Mouse (Mus musculus) MEL (cell line): ENCODE measurements around the gene Xlr4c. TPM values are rescaled to one million over a fixed set of nuclear protein-coding genes. Genes with fewer than 3 reads are reported as not detected.
"Not testable (repeated sequence)": the region's sequence is repeated elsewhere in the genome, so short reads cannot be mapped to it uniquely, and the experiment has no call there.

Experiments
- DNase-seq: peaks from one replicate; pipeline ENCODE4 v3.0.0; 2011; ENCODE audit warnings: low read depth, low spot score
- H3K27ac ChIP-seq: 2 replicates; pipeline ENCODE4 v1.5.1; 2012; ENCODE audit warnings: low read depth, mild to moderate bottlenecking, control low read depth, low read length, moderate library complexity; ENCODE audit not compliant: control insufficient read depth
- H3K27me3 ChIP-seq, 2 experiments: fragments of 150-350 bp in 1 of 2; sonication (generic) in 1 of 2; 2 replicates each; pipeline ENCODE4 v1.6.1; 2012; ENCODE audit warnings: low read length in 2 of 2, mild to moderate bottlenecking in 2 of 2, improper control_type of control experiment in 1 of 2, moderate library complexity in 1 of 2; ENCODE audit not compliant: insufficient read depth in 2 of 2, control insufficient read depth in 1 of 2
- H3K36me3 ChIP-seq, 2 experiments: 2 replicates each; pipeline ENCODE4 v1.6.1; 2012 to 2014; ENCODE audit warnings: low read length in 2 of 2, improper control_type of control experiment in 1 of 2, inconsistent platforms in 1 of 2, mild to moderate bottlenecking in 1 of 2; ENCODE audit not compliant: insufficient read depth in 2 of 2, control insufficient read depth in 1 of 2
- H3K4me1 ChIP-seq, 2 experiments: fragments of 150-350 bp in 1 of 2; sonication (generic) in 1 of 2; 2 replicates each; pipeline ENCODE4 v1.6.1; 2012; ENCODE audit warnings: low read length in 2 of 2, improper control_type of control experiment in 1 of 2, mild to moderate bottlenecking in 1 of 2; ENCODE audit not compliant: insufficient read depth in 2 of 2, control insufficient read depth in 1 of 2
- H3K4me3 ChIP-seq, 2 experiments: fragments of 150-350 bp in 1 of 2; sonication (generic) in 1 of 2; 2 replicates each; pipeline ENCODE4 v1.5.1; 2012; ENCODE audit warnings: low read depth in 2 of 2, low read length in 2 of 2, mild to moderate bottlenecking in 2 of 2, moderate library complexity in 2 of 2, control low read depth in 1 of 2, improper control_type of control experiment in 1 of 2; ENCODE audit not compliant: control insufficient read depth in 1 of 2, insufficient read depth in 1 of 2
- H3K79me2 ChIP-seq: 2 replicates; pipeline ENCODE4 v1.6.1; 2012; ENCODE audit warnings: mild to moderate bottlenecking, low read length, moderate library complexity; ENCODE audit not compliant: control insufficient read depth, poor library complexity, insufficient read depth
- H3K9ac ChIP-seq: 2 replicates; pipeline ENCODE4 v1.6.1; 2012; ENCODE audit warnings: low read depth, mild to moderate bottlenecking, control low read depth, low read length, moderate library complexity; ENCODE audit not compliant: control insufficient read depth, poor library complexity, severe bottlenecking
- H3K9me3 ChIP-seq: fragments of 150-350 bp; sonication (generic); replicated peaks from 2 replicates; pipeline ENCODE4 v1.6.1; 2012; ENCODE audit warnings: mild to moderate bottlenecking, low read length, improper control_type of control experiment, moderate library complexity; ENCODE audit not compliant: insufficient read depth
- BHLHE40 ChIP-seq: IDR thresholded peaks from 2 replicates; pipeline ENCODE4 v1.6.1; 2012; ENCODE audit warnings: low read depth, mild to moderate bottlenecking, inconsistent platforms, low read length, improper control_type of control experiment, borderline replicate concordance
- E2F4 ChIP-seq: IDR thresholded peaks from 2 replicates; pipeline ENCODE4 v1.6.1; 2011; ENCODE audit warnings: low read depth, low read length, improper control_type of control experiment, borderline replicate concordance
- ETS1 ChIP-seq: IDR thresholded peaks from 2 replicates; pipeline ENCODE4 v1.6.1; 2012; ENCODE audit warnings: low read depth, mild to moderate bottlenecking, inconsistent platforms, low read length, improper control_type of control experiment, moderate library complexity
- GABPA ChIP-seq: IDR thresholded peaks from 2 replicates; pipeline ENCODE4 v1.6.1; 2012; ENCODE audit warnings: low read depth, mild to moderate bottlenecking, inconsistent platforms, low read length, improper control_type of control experiment, moderate library complexity
- HCFC1 ChIP-seq: IDR thresholded peaks from 2 replicates; pipeline ENCODE4 v1.6.1; 2012; ENCODE audit warnings: low read depth, mild to moderate bottlenecking, inconsistent platforms, low read length, improper control_type of control experiment, moderate library complexity
- KAT2A ChIP-seq: conservative IDR thresholded peaks from 2 replicates; pipeline ENCODE4 v1.6.1; 2012; ENCODE audit warnings: low read depth, low read length, improper control_type of control experiment, inconsistent platforms
- MAFK ChIP-seq: IDR thresholded peaks from 2 replicates; pipeline ENCODE4 v1.6.1; 2011; ENCODE audit warnings: low read depth, mild to moderate bottlenecking, low read length, improper control_type of control experiment, borderline replicate concordance
- MAZ ChIP-seq: IDR thresholded peaks from 2 replicates; pipeline ENCODE4 v1.6.1; 2012; ENCODE audit warnings: low read depth, mild to moderate bottlenecking, inconsistent platforms, low read length, improper control_type of control experiment
- NELFE ChIP-seq: IDR thresholded peaks from 2 replicates; pipeline ENCODE4 v1.6.1; 2011; ENCODE audit warnings: low read depth, low read length, improper control_type of control experiment
- NRF1 ChIP-seq: IDR thresholded peaks from 2 replicates; pipeline ENCODE4 v1.6.1; 2014; ENCODE audit warnings: low read depth, mild to moderate bottlenecking, inconsistent platforms, low read length, improper control_type of control experiment, moderate library complexity; ENCODE audit not compliant: poor library complexity, insufficient read depth, severe bottlenecking
- POLR2A ChIP-seq, 2 experiments: IDR thresholded peaks; 2 replicates each; pipeline ENCODE4 v1.6.1; 2011 to 2012; ENCODE audit warnings: low read length in 2 of 2, mild to moderate bottlenecking in 2 of 2, control low read depth in 1 of 2, improper control_type of control experiment in 1 of 2, low read depth in 1 of 2, moderate library complexity in 1 of 2; ENCODE audit not compliant: control insufficient read depth in 1 of 2, insufficient read depth in 1 of 2, poor library complexity in 1 of 2
- RCOR1 ChIP-seq: IDR thresholded peaks from 2 replicates; pipeline ENCODE4 v1.6.1; 2012; ENCODE audit warnings: low read depth, mild to moderate bottlenecking, inconsistent platforms, low read length, improper control_type of control experiment
- UBTF ChIP-seq: IDR thresholded peaks from 2 replicates; pipeline ENCODE4 v1.6.1; 2012; ENCODE audit warnings: low read depth, mild to moderate bottlenecking, inconsistent platforms, low read length, improper control_type of control experiment, moderate library complexity, borderline replicate concordance; ENCODE audit not compliant: insufficient read depth
- USF2 ChIP-seq, 2 experiments: IDR thresholded peaks; 2 replicates each; pipeline ENCODE4 v1.6.1; 2011 to 2012; ENCODE audit warnings: improper control_type of control experiment in 2 of 2, low read length in 2 of 2, borderline replicate concordance in 1 of 2, inconsistent platforms in 1 of 2, low read depth in 1 of 2, mild to moderate bottlenecking in 1 of 2; ENCODE audit not compliant: insufficient read depth in 1 of 2
- ZC3H11A ChIP-seq: IDR thresholded peaks from 2 replicates; pipeline ENCODE4 v1.6.1; 2012; ENCODE audit warnings: low read depth, mild to moderate bottlenecking, inconsistent platforms, low read length, improper control_type of control experiment
- ZKSCAN1 ChIP-seq: IDR thresholded peaks from 2 replicates; pipeline ENCODE4 v1.6.1; 2012; ENCODE audit warnings: low read depth, mild to moderate bottlenecking, inconsistent platforms, low read length, improper control_type of control experiment, moderate library complexity
- ZMIZ1 ChIP-seq: IDR thresholded peaks from 2 replicates; pipeline ENCODE4 v1.6.1; 2012; ENCODE audit warnings: low read depth, mild to moderate bottlenecking, inconsistent platforms, low read length, improper control_type of control experiment, moderate library complexity
- polyA plus RNA-seq, 2 experiments: library from polyadenylated mRNA; stranded (reverse) in 1 of 2; unstranded in 1 of 2; fragments of >175 nt in 1 of 2; fragments of >200 nt in 1 of 2; gene quantifications; 2 replicates each; pipeline versions ENCODE4 v1.2.1 to v1.2.4; 2012; ENCODE audit warnings: low replicate concordance in 2 of 2, low read depth in 1 of 2; ENCODE audit not compliant: insufficient read length in 2 of 2, insufficient read depth in 1 of 2, missing spikeins in 1 of 2
- total RNA-seq: library from RNA; depleted of rRNA; stranded (reverse); fragments of 300-350 nt; gene quantifications from 2 replicates; pipeline ENCODE4 v1.2.3, GENCODE M21; 2012; rRNA removed

Gene Xlr4c
- total RNA-seq (12.8 and 18.6 TPM in 2 replicates), polyA plus RNA-seq (10 to 100 TPM in 1 of 2 experiments, not detected in 1; 37.4 TPM)

- H3K79me2 ChIP-seq, H3K4me1 ChIP-seq, H3K27ac ChIP-seq, H3K27me3 ChIP-seq, H3K9me3 ChIP-seq, H3K36me3 ChIP-seq, DNase-seq: not testable (repeated sequence)
- Histone ChIP-seq H3K4me3 (peak within 1 kb of the TSS; percentile 36 to 43; a peak in 3 of 4 replicates), H3K9ac (peak within 1 kb of the TSS; percentile 9; the same call in 1 of the 2 replicates)
- TF ChIP-seq POLR2A (IDR thresholded peaks at IDR 0.05; ENCODE audit: control insufficient read depth in 1 of 2, insufficient read depth in 1 of 2, low read depth in 1 of 2, low read length in 2 of 2, poor library complexity in 1 of 2) (peak in 1 of 2 experiments; percentile 22; a peak in 1 of 4 replicates), NRF1 (peak; percentile 39; the same call in 1 of the 2 replicates)
Observed at GRCm38 (mm10) chrX:73242821-73243325, at the start of gene Xlr4c. TSS of gene Xlr4c (minus strand) at chrX:73243130.

- not testable (repeated sequence) for H3K9me3 ChIP-seq
Observed at GRCm38 (mm10) chrX:73265270-73265669, 22.3 kb upstream of the Xlr4c start, which contains the start of gene Xlr3c. TSS of gene Xlr3c (minus strand) at chrX:73265390.

GRCm38 (mm10) chrX:73262428-73262827 is 19.5 kb upstream of the Xlr4c start:
- H3K4me3 ChIP-seq, H3K27ac ChIP-seq, H3K36me3 ChIP-seq, DNase-seq, H3K9me3 ChIP-seq, H3K4me1 ChIP-seq, H3K27me3 ChIP-seq, H3K79me2 ChIP-seq, H3K9ac ChIP-seq: not testable (repeated sequence)

More at GRCm38 (mm10) chrX:73265270-73265669, 22.3 kb upstream of the Xlr4c start, which contains the start of gene Xlr3c:
- H3K79me2 ChIP-seq, H3K4me1 ChIP-seq, H3K27me3 ChIP-seq, H3K27ac ChIP-seq, H3K36me3 ChIP-seq: not testable (repeated sequence)
- Histone ChIP-seq H3K9ac (peak within 1 kb of the TSS; percentile 64), H3K4me3 (peak within 1 kb of the TSS; percentile 62 to 74)
- TF ChIP-seq NRF1 (peak; percentile 79), POLR2A (IDR thresholded peaks at IDR 0.05; ENCODE audit: control insufficient read depth in 1 of 2, insufficient read depth in 1 of 2, low read depth in 1 of 2, low read length in 2 of 2, poor library complexity in 1 of 2) (peak in 1 of 2 experiments; percentile 60; a peak in 2 of 4 replicates), NELFE (peak; percentile 38; the same call in 1 of the 2 replicates), HCFC1 (peak; percentile 68; the same call in 1 of the 2 replicates)
- TF ChIP-seq, all 39 proteins: peak for 4; not testable (repeated sequence) for 35
- peak; percentile 89 for DNase-seq

- H3K9me3 ChIP-seq, result no peaks in the 10 kb centered on the region
- peaks cover 0 to 11% of the 10 kb centered on the region in 2 experiments; a peak in 2 of 4 replicates for H3K36me3 ChIP-seq
- H3K27me3 ChIP-seq, result no peaks in the 10 kb centered on the region
- H3K9ac ChIP-seq, result peak overlapping the region; percentile 76
- no peak for DNase-seq
- no peak overlapping the region for H3K27ac ChIP-seq
- peaks cover 3% of the 10 kb centered on the region in 2 experiments; a peak in 2 of 4 replicates for H3K4me1 ChIP-seq
- H3K4me3 ChIP-seq, result peak overlapping the region; percentile 59 to 75
- H3K79me2 ChIP-seq, result peaks cover 2% of the 10 kb centered on the region; the same call in 1 of the 2 replicates
- TF ChIP-seq RCOR1 (no peak), BHLHE40 (no peak), MAFK (no peak), ZKSCAN1 (no peak), KAT2A (no peak), NRF1 (no peak), ZMIZ1 (no peak), ETS1 (peak; percentile 57), MAZ (no peak), E2F4 (no peak), USF2 (IDR thresholded peaks at IDR 0.05; ENCODE audit: borderline replicate concordance in 1 of 2, insufficient read depth in 1 of 2, low read depth in 1 of 2, low read length in 2 of 2) (no peak), UBTF (no peak), ZC3H11A (no peak), GABPA (no peak)
Observed at GRCm38 (mm10) chrX:73229288-73229687, 13.6 kb downstream of the Xlr4c start.
